Mouse (Mus musculus) ES-E14 (cell line): ENCODE results near the gene Dnah11.

Experiments used
- MAFK ChIP-seq: IDR thresholded peaks from 2 replicates; pipeline ENCODE4 v1.6.1; 2014; ENCODE audit warnings: mild to moderate bottlenecking, low read depth, low read length, inconsistent platforms; ENCODE audit not compliant: insufficient read depth
- ZNF384 ChIP-seq: IDR thresholded peaks from 2 replicates; pipeline ENCODE4 v1.6.1; 2012; ENCODE audit warnings: low read depth, low read length, inconsistent platforms

DNA sequence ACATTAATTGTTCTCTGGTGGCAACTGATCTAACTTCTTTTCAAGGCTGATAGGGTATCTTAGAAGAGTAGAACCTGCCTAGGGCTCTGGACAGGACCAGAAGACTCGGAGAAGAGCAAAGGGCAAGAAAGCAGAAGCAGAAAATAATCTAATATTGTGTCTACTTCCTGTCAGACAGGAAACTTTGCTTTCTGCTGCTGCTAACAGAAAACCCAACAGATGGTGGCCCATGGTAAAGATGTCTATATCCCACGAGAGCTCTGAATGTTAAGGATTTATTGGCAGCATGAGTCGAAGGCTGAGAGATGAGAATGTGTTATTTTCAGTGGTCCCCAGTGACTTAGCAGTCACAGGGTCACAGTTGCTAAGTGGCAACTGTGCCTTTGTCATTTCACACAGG lies 22.3 kb upstream of the Dnah11 start:
- TF ChIP-seq ZNF384 (no peak), MAFK (no peak)
